Mouse (Mus musculus): ENCODE data around the gene Adprm. TPM values are rescaled to one million over a fixed set of nuclear protein-coding genes. Genes with fewer than 3 reads are reported as not detected.
"Not testable (repeated sequence)": the region's sequence is repeated elsewhere in the genome, so short reads cannot be mapped to it uniquely, and the experiment has no call there.

The Adprm gene
- polyA plus RNA-seq, 1 experiment from 2014 or later = 17.3 TPM

GRCm38 (mm10) chr11:67094470-67094869 lies 42.1 kb upstream of the Adprm start:
- ATAC-seq (ENCODE audit: low FRiP score, low TSS enrichment) (no peak), DNase-seq (ENCODE audit: low spot score) (no peak)
- Histone ChIP-seq H3K9me3 (ENCODE audit: control insufficient read depth, low read length) (no peaks in the 10 kb centered on the region), H3K4me2 (replicated peaks; ENCODE audit: low read depth) (no peak overlapping the region), H3K4me1 (replicated peaks; ENCODE audit: control insufficient read depth, insufficient read depth) (no peaks in the 10 kb centered on the region), H3K4me3 (ENCODE audit: low read depth, low read length) (no peak overlapping the region), H3K27me3 (ENCODE audit: control insufficient read depth, insufficient read depth, low read length) (no peaks in the 10 kb centered on the region), H3K9ac (ENCODE audit: low read length) (no peak overlapping the region), H3K36me3 (ENCODE audit: control insufficient read depth, insufficient read depth, low read length) (no peaks in the 10 kb centered on the region), H3K27ac (replicated peaks) (no peak overlapping the region)
- WGBS = 66% methylated on average over 29 of the region's 29 CpGs
- TF ChIP-seq EP300 (optimal IDR thresholded peaks at IDR 0.05) (no peak), CTCF (IDR thresholded peaks at IDR 0.05; ENCODE audit: low read depth) (no peak)

- Histone ChIP-seq H3K27ac (replicated peaks) (no peak overlapping the region), H3K36me3 (ENCODE audit: control insufficient read depth, insufficient read depth, low read length) (no peaks in the 10 kb centered on the region), H3K9me3 (ENCODE audit: control insufficient read depth, low read length) (no peaks in the 10 kb centered on the region), H3K4me1 (replicated peaks; ENCODE audit: control insufficient read depth, insufficient read depth) (no peaks in the 10 kb centered on the region), H3K9ac (ENCODE audit: low read length) (no peak overlapping the region), H3K4me3 (ENCODE audit: low read depth, low read length) (no peak overlapping the region), H3K4me2 (replicated peaks; ENCODE audit: low read depth) (no peak overlapping the region), H3K27me3 (ENCODE audit: control insufficient read depth, insufficient read depth, low read length) (no peaks in the 10 kb centered on the region)
- no peak for ATAC-seq (ENCODE audit: low FRiP score, low TSS enrichment)
- WGBS = 94% methylated on average over 5 of the region's 5 CpGs
- no peak for DNase-seq (ENCODE audit: low spot score)
- TF ChIP-seq EP300 (optimal IDR thresholded peaks at IDR 0.05) (no peak), CTCF (IDR thresholded peaks at IDR 0.05; ENCODE audit: low read depth) (no peak)
Measured at GRCm38 (mm10) chr11:67093652-67094051, 41.3 kb upstream of the Adprm start.

- Histone ChIP-seq H3K27ac (replicated peaks) (no peak overlapping the region), H3K36me3 (ENCODE audit: control insufficient read depth, insufficient read depth, low read length) (no peaks in the 10 kb centered on the region), H3K9me3 (ENCODE audit: control insufficient read depth, low read length) (no peaks in the 10 kb centered on the region), H3K27me3 (ENCODE audit: control insufficient read depth, insufficient read depth, low read length) (no peaks in the 10 kb centered on the region), H3K4me2 (replicated peaks; ENCODE audit: low read depth) (no peak overlapping the region), H3K9ac (ENCODE audit: low read length) (no peak overlapping the region), H3K4me3 (ENCODE audit: low read depth, low read length) (no peak overlapping the region), H3K4me1 (replicated peaks; ENCODE audit: control insufficient read depth, insufficient read depth) (no peaks in the 10 kb centered on the region)
- no peak for ATAC-seq (ENCODE audit: low FRiP score, low TSS enrichment)
- DNase-seq (ENCODE audit: low spot score) = no peak
- TF ChIP-seq EP300 (optimal IDR thresholded peaks at IDR 0.05) (no peak), CTCF (IDR thresholded peaks at IDR 0.05; ENCODE audit: low read depth) (no peak)
- WGBS = 74% methylated on average over 9 of the region's 9 CpGs
Measured at GRCm38 (mm10) chr11:67093201-67093600, 40.8 kb upstream of the Adprm start.

GRCm38 (mm10) chr11:67092354-67092753 lies 40.0 kb upstream of the Adprm start:
- DNase-seq (ENCODE audit: low spot score); ATAC-seq (ENCODE audit: low FRiP score, low TSS enrichment); H3K4me2 ChIP-seq (replicated peaks; ENCODE audit: low read depth); H3K9me3 ChIP-seq (ENCODE audit: control insufficient read depth, low read length); H3K36me3 ChIP-seq (ENCODE audit: control insufficient read depth, insufficient read depth, low read length); H3K4me1 ChIP-seq (replicated peaks; ENCODE audit: control insufficient read depth, insufficient read depth); H3K4me3 ChIP-seq (ENCODE audit: low read depth, low read length); H3K27me3 ChIP-seq (ENCODE audit: control insufficient read depth, insufficient read depth, low read length); H3K27ac ChIP-seq (replicated peaks); H3K9ac ChIP-seq (ENCODE audit: low read length): not testable (repeated sequence)
- 84% methylated on average over 12 of the region's 12 CpGs for WGBS

- Histone ChIP-seq H3K36me3 (ENCODE audit: control insufficient read depth, insufficient read depth, low read length) (no peaks in the 10 kb centered on the region), H3K27me3 (ENCODE audit: control insufficient read depth, insufficient read depth, low read length) (no peaks in the 10 kb centered on the region), H3K9me3 (ENCODE audit: control insufficient read depth, low read length) (no peaks in the 10 kb centered on the region), H3K4me1 (replicated peaks; ENCODE audit: control insufficient read depth, insufficient read depth) (no peaks in the 10 kb centered on the region), H3K4me3 (ENCODE audit: low read depth, low read length) (no peak overlapping the region), H3K27ac (replicated peaks) (no peak overlapping the region), H3K9ac (ENCODE audit: low read length) (no peak overlapping the region), H3K4me2 (replicated peaks; ENCODE audit: low read depth) (no peak overlapping the region)
- TF ChIP-seq EP300 (optimal IDR thresholded peaks at IDR 0.05) = no peak
- ATAC-seq (ENCODE audit: low FRiP score, low TSS enrichment) (no peak), DNase-seq (ENCODE audit: low spot score) (no peak)
- 85% methylated on average over 12 of the region's 12 CpGs for WGBS
Measured at GRCm38 (mm10) chr11:67087225-67087624, 34.8 kb upstream of the Adprm start.

- ATAC-seq (ENCODE audit: low FRiP score, low TSS enrichment) = no peak
- WGBS = 43% methylated on average over 9 of the region's 9 CpGs
- no peak overlapping the region for H3K9ac ChIP-seq (ENCODE audit: low read length)
Measured at GRCm38 (mm10) chr11:67086467-67087164, 34.2 kb upstream of the Adprm start.

More at GRCm38 (mm10) chr11:67086467-67087164, 34.2 kb upstream of the Adprm start:
- no peak overlapping the region for H3K4me3 ChIP-seq (ENCODE audit: low read depth, low read length)
- DNase-seq (ENCODE audit: low spot score) = no peak
- no peak overlapping the region for H3K4me2 ChIP-seq (replicated peaks; ENCODE audit: low read depth)
- no peaks in the 10 kb centered on the region for H3K27me3 ChIP-seq (ENCODE audit: control insufficient read depth, insufficient read depth, low read length)
- no peak overlapping the region for H3K27ac ChIP-seq (replicated peaks)
- TF ChIP-seq CTCF (IDR thresholded peaks at IDR 0.05; ENCODE audit: low read depth) = no peak
- no peak for TF ChIP-seq EP300 (optimal IDR thresholded peaks at IDR 0.05)
- H3K36me3 ChIP-seq (ENCODE audit: control insufficient read depth, insufficient read depth, low read length) = no peaks in the 10 kb centered on the region
- no peaks in the 10 kb centered on the region for H3K4me1 ChIP-seq (replicated peaks; ENCODE audit: control insufficient read depth, insufficient read depth)
- no peaks in the 10 kb centered on the region for H3K9me3 ChIP-seq (ENCODE audit: control insufficient read depth, low read length)

Data from stomach, postnatal 0 days (tissue).